Mouse (Mus musculus) bone marrow macrophage, adult 2 months (primary cell): ENCODE measurements around the gene Mcu. TPM values are rescaled to one million over a fixed set of nuclear protein-coding genes. Genes with fewer than 3 reads are reported as not detected.

ENCODE experiments used
- H3K27ac ChIP-seq: 2 replicates; pipeline ENCODE4 v1.5.1; 2012; ENCODE audit warnings: low read depth, low read length; ENCODE audit not compliant: insufficient read depth
- H3K4me1 ChIP-seq: 2 replicates; pipeline ENCODE4 v1.6.1; 2012; ENCODE audit warnings: low read length; ENCODE audit not compliant: control insufficient read depth, insufficient read depth
- H3K4me3 ChIP-seq: 2 replicates; pipeline ENCODE4 v1.5.1; 2012; ENCODE audit warnings: mild to moderate bottlenecking, low read length, moderate library complexity; ENCODE audit not compliant: insufficient read depth
- CTCF ChIP-seq: IDR thresholded peaks from 2 replicates; pipeline ENCODE4 v1.5.1; 2012; ENCODE audit warnings: low read depth, mild to moderate bottlenecking, low read length, moderate library complexity
- POLR2A ChIP-seq: IDR thresholded peaks from 2 replicates; pipeline ENCODE4 v1.6.1; 2012; ENCODE audit warnings: mild to moderate bottlenecking, low read depth, low read length, borderline replicate concordance
- polyA plus RNA-seq: library from polyadenylated mRNA; stranded (reverse); fragments of >200 nt; gene quantifications from 2 replicates; pipeline ENCODE4 v1.2.4, GENCODE M21; 2012; ENCODE audit not compliant: missing spikeins, insufficient read depth, insufficient read length

Mcu gene
- 12.0 and 14.4 TPM in 2 replicates for polyA plus RNA-seq

- Histone ChIP-seq H3K4me3 (peak within 1 kb of the TSS; percentile 87), H3K4me1 (peaks cover 8% of the 10 kb centered on the region), H3K27ac (no peak within 1 kb of the TSS)
- TF ChIP-seq POLR2A: no peak
- no peak for TF ChIP-seq CTCF
Measured at GRCm38 (mm10) chr10:59616522-59616921, at the start of gene Mcu. Gene Mcu (minus strand): TSS chr10:59616692.

GRCm38 (mm10) chr10:59665503-59666291 lies 49.2 kb upstream of the Mcu start:
- TF ChIP-seq CTCF (no peak), POLR2A (no peak)

GRCm38 (mm10) chr10:59664765-59665164 lies 48.3 kb upstream of the Mcu start:
- TF ChIP-seq POLR2A: no peak
- TF ChIP-seq CTCF: no peak
- H3K27ac ChIP-seq: no peak overlapping the region
- H3K4me1 ChIP-seq: peaks cover 17% of the 10 kb centered on the region
- no peak overlapping the region for H3K4me3 ChIP-seq

More at GRCm38 (mm10) chr10:59665503-59666291, 49.2 kb upstream of the Mcu start:
- Histone ChIP-seq H3K27ac (no peak overlapping the region), H3K4me1 (peaks cover 17% of the 10 kb centered on the region), H3K4me3 (no peak overlapping the region)

GRCm38 (mm10) chr10:59656799-59657198 lies 40.3 kb upstream of the Mcu start:
- TF ChIP-seq POLR2A (no peak), CTCF (no peak)
- H3K4me3 ChIP-seq: no peak overlapping the region

GRCm38 (mm10) chr10:59646821-59647378 lies 30.4 kb upstream of the Mcu start:
- Histone ChIP-seq H3K27ac (no peak overlapping the region), H3K4me3 (no peak overlapping the region), H3K4me1 (0 out of 2 replicates have a peak, but pooled peaks cover 3% of the 10 kb centered on the region)
- no peak for TF ChIP-seq POLR2A
- no peak for TF ChIP-seq CTCF

More at GRCm38 (mm10) chr10:59656799-59657198, 40.3 kb upstream of the Mcu start:
- Histone ChIP-seq H3K27ac (no peak overlapping the region), H3K4me1 (peaks cover 2% of the 10 kb centered on the region; the same call in 1 of the 2 replicates)

GRCm38 (mm10) chr10:59645153-59645552 lies 28.7 kb upstream of the Mcu start:
- TF ChIP-seq POLR2A (no peak), CTCF (no peak)
- Histone ChIP-seq H3K4me1 (0 out of 2 replicates have a peak, but pooled peaks cover 3% of the 10 kb centered on the region), H3K4me3 (no peak overlapping the region), H3K27ac (no peak overlapping the region)

- Histone ChIP-seq H3K27ac (no peak overlapping the region), H3K4me1 (peaks cover 4% of the 10 kb centered on the region), H3K4me3 (no peak overlapping the region)
- TF ChIP-seq POLR2A: no peak
Measured at GRCm38 (mm10) chr10:59644710-59645109, 28.2 kb upstream of the Mcu start.

- H3K27ac ChIP-seq: no peak overlapping the region
- peaks cover 5% of the 10 kb centered on the region for H3K4me1 ChIP-seq
- TF ChIP-seq CTCF: no peak
- TF ChIP-seq POLR2A: no peak
- no peak overlapping the region for H3K4me3 ChIP-seq
Measured at GRCm38 (mm10) chr10:59643645-59644044, 27.2 kb upstream of the Mcu start.

GRCm38 (mm10) chr10:59642659-59643377 lies 26.3 kb upstream of the Mcu start:
- Histone ChIP-seq H3K4me3 (no peak overlapping the region), H3K4me1 (peaks cover 5% of the 10 kb centered on the region), H3K27ac (no peak overlapping the region)
- TF ChIP-seq CTCF (no peak), POLR2A (no peak)

- Histone ChIP-seq H3K4me1 (peaks cover 2% of the 10 kb centered on the region), H3K27ac (no peak overlapping the region), H3K4me3 (no peak overlapping the region)
- TF ChIP-seq CTCF (no peak), POLR2A (no peak)
Measured at GRCm38 (mm10) chr10:59638576-59638975, 22.1 kb upstream of the Mcu start.
